Mouse (Mus musculus): ENCODE data around the gene Cdk8. TPM values are rescaled to one million over a fixed set of nuclear protein-coding genes. Genes with fewer than 3 reads are reported as not detected.

Cdk8 gene
- total RNA-seq, 2 experiments from 2014 or later, result 21.6 to 26.7 TPM

GRCm38 (mm10) chr5:146231655-146231996 lies 596 bp downstream of the Cdk8 start:
- intact Hi-C loops (cut with DNase I), result loop anchor here (5.0 kb wide), 1 partner anchor 71 kb away; no protein-coding TSS in a partner anchor
- DNase-seq, result peak in 1 of 2 experiments; percentile 47

GRCm38 (mm10) chr5:146232056-146232675 lies 1.1 kb downstream of the Cdk8 start:
- intact Hi-C loops (cut with DNase I), result loop anchor here (5.0 kb wide), 1 partner anchor 70 kb away; no protein-coding TSS in a partner anchor

GRCm38 (mm10) chr5:146232816-146233215 lies 1.8 kb downstream of the Cdk8 start:
- intact Hi-C loops (cut with DNase I), result loop anchor here (5.0 kb wide), 1 partner anchor 69 kb away; no protein-coding TSS in a partner anchor
- no peak for DNase-seq

More at GRCm38 (mm10) chr5:146232056-146232675, 1.1 kb downstream of the Cdk8 start:
- DNase-seq, result no peak

- DNase-seq, result no peak
- intact Hi-C loops (cut with DNase I), result loop anchor here (5.0 kb wide), 1 partner anchor 68 kb away; no protein-coding TSS in a partner anchor
Observed at GRCm38 (mm10) chr5:146234336-146234735, 3.3 kb downstream of the Cdk8 start.

GRCm38 (mm10) chr5:146238274-146238673 lies 7.2 kb downstream of the Cdk8 start:
- intact Hi-C loops (cut with DNase I), result no loop called here
- no peak for DNase-seq

GRCm38 (mm10) chr5:146240771-146241170 lies 9.7 kb downstream of the Cdk8 start:
- DNase-seq, result no peak
- intact Hi-C loops (cut with DNase I), result no loop called here

- intact Hi-C loops (cut with DNase I), result no loop called here
- DNase-seq, result no peak
Observed at GRCm38 (mm10) chr5:146241202-146241601, 10.2 kb downstream of the Cdk8 start.

GRCm38 (mm10) chr5:146245193-146245592 lies 14.2 kb downstream of the Cdk8 start:
- intact Hi-C loops (cut with DNase I), result no loop called here
- DNase-seq, result no peak

- no peak for DNase-seq
- intact Hi-C loops (cut with DNase I), result no loop called here
Observed at GRCm38 (mm10) chr5:146245646-146246370, 14.8 kb downstream of the Cdk8 start.

- DNase-seq, result no peak
- intact Hi-C loops (cut with DNase I), result no loop called here
Observed at GRCm38 (mm10) chr5:146246386-146246785, 15.4 kb downstream of the Cdk8 start.

- intact Hi-C loops (cut with DNase I), result no loop called here
- no peak for DNase-seq
Observed at GRCm38 (mm10) chr5:146247709-146248108, 16.7 kb downstream of the Cdk8 start.

GRCm38 (mm10) chr5:146248746-146249145 lies 17.7 kb downstream of the Cdk8 start:
- no peak for DNase-seq
- intact Hi-C loops (cut with DNase I), result no loop called here

- intact Hi-C loops (cut with DNase I), result no loop called here
Observed at GRCm38 (mm10) chr5:146250369-146251075, 19.5 kb downstream of the Cdk8 start.

GRCm38 (mm10) chr5:146251663-146252429 lies 20.8 kb downstream of the Cdk8 start:
- DNase-seq, result no peak
- intact Hi-C loops (cut with DNase I), result no loop called here

More at GRCm38 (mm10) chr5:146250369-146251075, 19.5 kb downstream of the Cdk8 start:
- DNase-seq, result no peak

- intact Hi-C loops (cut with DNase I), result no loop called here
- no peak for DNase-seq
Observed at GRCm38 (mm10) chr5:146253644-146254043, 22.6 kb downstream of the Cdk8 start.

GRCm38 (mm10) chr5:146260003-146260402 lies 29.0 kb downstream of the Cdk8 start:
- no peak for DNase-seq
- intact Hi-C loops (cut with DNase I), result no loop called here

GRCm38 (mm10) chr5:146265934-146266591 lies 35.0 kb downstream of the Cdk8 start:
- intact Hi-C loops (cut with DNase I), result no loop called here

GRCm38 (mm10) chr5:146267776-146268175 lies 36.7 kb downstream of the Cdk8 start:
- no peak for DNase-seq
- intact Hi-C loops (cut with DNase I), result no loop called here

More at GRCm38 (mm10) chr5:146265934-146266591, 35.0 kb downstream of the Cdk8 start:
- no peak for DNase-seq

GRCm38 (mm10) chr5:146270593-146270992 lies 39.6 kb downstream of the Cdk8 start:
- intact Hi-C loops (cut with DNase I), result no loop called here
- DNase-seq, result no peak

- no peak for DNase-seq
- intact Hi-C loops (cut with DNase I), result no loop called here
Observed at GRCm38 (mm10) chr5:146271662-146272061, 40.6 kb downstream of the Cdk8 start.
